Mouse (Mus musculus) liver, adult 2 months (tissue): ENCODE measurements at regions not wholly inside any gene's neighbourhood (a gene's known extent, or its start where the extent isn't known, plus 50 kb on each side); places are given as distances from the start of the nearest gene placed in this dataset.

ENCODE experiments used
- DNase-seq: peaks from one replicate; pipeline ENCODE4 v3.0.0-alpha.2; 2011; ENCODE audit warnings: low read depth, low spot score; ENCODE audit errors: extremely low read depth
- H3K27ac ChIP-seq: fragments of 200-500 bp; replicated peaks from 2 replicates; pipeline ENCODE4 v1.5.1; 2012; ENCODE audit warnings: low read depth, mild to moderate bottlenecking, control low read depth, inconsistent platforms, low read length; ENCODE audit not compliant: insufficient read depth
- H3K27me3 ChIP-seq: fragments of 200-500 bp; 2 replicates; pipeline ENCODE4 v1.6.1; 2012; ENCODE audit warnings: mild to moderate bottlenecking, moderate library complexity, low read length, inconsistent platforms; ENCODE audit not compliant: control insufficient read depth, insufficient read depth
- H3K36me3 ChIP-seq: fragments of 200-500 bp; 2 replicates; pipeline ENCODE4 v1.6.1; 2012; ENCODE audit warnings: low read length, inconsistent platforms; ENCODE audit not compliant: control insufficient read depth, insufficient read depth
- H3K4me1 ChIP-seq: fragments of 200-500 bp; 2 replicates; pipeline ENCODE4 v1.6.1; 2011; ENCODE audit warnings: low read length; ENCODE audit not compliant: control insufficient read depth, insufficient read depth
- H3K4me3 ChIP-seq: fragments of 200-500 bp; 2 replicates; pipeline ENCODE4 v1.5.1; 2011; ENCODE audit warnings: low read depth, mild to moderate bottlenecking, control low read depth, low read length, moderate library complexity; ENCODE audit not compliant: insufficient read depth
- H3K79me2 ChIP-seq: fragments of 200-500 bp; 2 replicates; pipeline ENCODE4 v1.6.1; 2012; ENCODE audit warnings: inconsistent platforms, mild to moderate bottlenecking, low read length, moderate library complexity; ENCODE audit not compliant: control insufficient read depth, insufficient read depth
- H3K9ac ChIP-seq: fragments of 200-500 bp; 2 replicates; pipeline ENCODE4 v1.6.1; 2012; ENCODE audit warnings: low read depth, mild to moderate bottlenecking, control low read depth, inconsistent platforms, low read length
- CTCF ChIP-seq: fragments of 200-500 bp; IDR thresholded peaks from 2 replicates; pipeline ENCODE4 v1.5.1; 2011; ENCODE audit warnings: low read depth, low read length, control low read depth
- POLR2A ChIP-seq: fragments of 200-500 bp; IDR thresholded peaks from 2 replicates; pipeline ENCODE4 v1.6.1; 2011; ENCODE audit warnings: low read length, control low read depth; ENCODE audit not compliant: insufficient read depth; ENCODE audit errors: extremely low read depth
- WGBS: fragments of 180-500 bp; shearing (Covaris S2); methylation state at CpG from one replicate; pipeline ENCODE4 v1.1.7; 2018; 5-methylcytosine and 5-hydroxymethylcytosine counted together

- no peak for DNase-seq
- H3K79me2 ChIP-seq, result no peaks in the 10 kb centered on the region
- WGBS, result 30% methylated on average over 5 of the region's 5 CpGs
- no peak overlapping the region for H3K9ac ChIP-seq
- H3K27me3 ChIP-seq, result no peaks in the 10 kb centered on the region
- no peak overlapping the region for H3K27ac ChIP-seq
- H3K36me3 ChIP-seq, result no peaks in the 10 kb centered on the region
- TF ChIP-seq CTCF (no peak), POLR2A (no peak)
- H3K4me3 ChIP-seq, result no peak overlapping the region
- H3K4me1 ChIP-seq, result no peaks in the 10 kb centered on the region
Measured at GRCm38 (mm10) chr5:29030525-29030924, 165.3 kb upstream of the Rnf32 start.

- H3K9ac ChIP-seq, result no peak overlapping the region
- no peaks in the 10 kb centered on the region for H3K4me1 ChIP-seq
- no peak for TF ChIP-seq CTCF
- TF ChIP-seq POLR2A, result no peak
- no peak overlapping the region for H3K27ac ChIP-seq
- H3K4me3 ChIP-seq, result no peak overlapping the region
- H3K79me2 ChIP-seq, result no peaks in the 10 kb centered on the region
- H3K27me3 ChIP-seq, result no peaks in the 10 kb centered on the region
- WGBS, result 69% methylated on average over 5 of the region's 5 CpGs
- no peaks in the 10 kb centered on the region for H3K36me3 ChIP-seq
- no peak for DNase-seq
Measured at GRCm38 (mm10) chr5:29029957-29030356, 165.8 kb upstream of the Rnf32 start.

- Histone ChIP-seq H3K4me1 (no peaks in the 10 kb centered on the region), H3K36me3 (no peaks in the 10 kb centered on the region), H3K79me2 (no peaks in the 10 kb centered on the region), H3K9ac (no peak overlapping the region), H3K27ac (no peak overlapping the region), H3K4me3 (no peak overlapping the region), H3K27me3 (no peaks in the 10 kb centered on the region)
- DNase-seq, result no peak
- TF ChIP-seq CTCF (no peak), POLR2A (no peak)
Measured at GRCm38 (mm10) chr5:29025045-29025444, 170.7 kb upstream of the Rnf32 start.

- no peak for DNase-seq
- Histone ChIP-seq H3K4me1 (no peaks in the 10 kb centered on the region), H3K27ac (no peak overlapping the region), H3K27me3 (no peaks in the 10 kb centered on the region), H3K79me2 (no peaks in the 10 kb centered on the region), H3K36me3 (no peaks in the 10 kb centered on the region), H3K9ac (no peak overlapping the region), H3K4me3 (no peak overlapping the region)
- 91% methylated on average over 2 of the region's 2 CpGs for WGBS
- TF ChIP-seq POLR2A (no peak), CTCF (no peak)
Measured at GRCm38 (mm10) chr5:28992796-28993195, 203.0 kb upstream of the Rnf32 start.

GRCm38 (mm10) chr5:28979932-28980331 is 215.9 kb upstream of the Rnf32 start:
- H3K36me3 ChIP-seq, result no peaks in the 10 kb centered on the region
- WGBS, result 41% methylated on average over 1 of the region's 1 CpGs

GRCm38 (mm10) chr5:28970404-28970803 is 225.4 kb upstream of the Rnf32 start:
- no peaks in the 10 kb centered on the region for H3K36me3 ChIP-seq
- WGBS, result 86% methylated on average over 2 of the region's 2 CpGs
- DNase-seq, result no peak
- no peaks in the 10 kb centered on the region for H3K4me1 ChIP-seq
- H3K27ac ChIP-seq, result no peak overlapping the region
- H3K27me3 ChIP-seq, result no peaks in the 10 kb centered on the region
- H3K4me3 ChIP-seq, result no peak overlapping the region
- H3K79me2 ChIP-seq, result no peaks in the 10 kb centered on the region
- no peak overlapping the region for H3K9ac ChIP-seq
- TF ChIP-seq POLR2A (no peak), CTCF (no peak)

More at GRCm38 (mm10) chr5:28979932-28980331, 215.9 kb upstream of the Rnf32 start:
- H3K9ac ChIP-seq, result no peak overlapping the region
- no peaks in the 10 kb centered on the region for H3K79me2 ChIP-seq
- no peaks in the 10 kb centered on the region for H3K4me1 ChIP-seq
- H3K27ac ChIP-seq, result no peak overlapping the region
- TF ChIP-seq CTCF (no peak), POLR2A (no peak)
- no peaks in the 10 kb centered on the region for H3K27me3 ChIP-seq
- no peak for DNase-seq
- no peak overlapping the region for H3K4me3 ChIP-seq
